Mouse (Mus musculus): ENCODE measurements at regions not wholly inside any gene's neighbourhood (a gene's known extent, or its start where the extent isn't known, plus 50 kb on each side); places are given as distances from the start of the nearest gene placed in this dataset.

DNA sequence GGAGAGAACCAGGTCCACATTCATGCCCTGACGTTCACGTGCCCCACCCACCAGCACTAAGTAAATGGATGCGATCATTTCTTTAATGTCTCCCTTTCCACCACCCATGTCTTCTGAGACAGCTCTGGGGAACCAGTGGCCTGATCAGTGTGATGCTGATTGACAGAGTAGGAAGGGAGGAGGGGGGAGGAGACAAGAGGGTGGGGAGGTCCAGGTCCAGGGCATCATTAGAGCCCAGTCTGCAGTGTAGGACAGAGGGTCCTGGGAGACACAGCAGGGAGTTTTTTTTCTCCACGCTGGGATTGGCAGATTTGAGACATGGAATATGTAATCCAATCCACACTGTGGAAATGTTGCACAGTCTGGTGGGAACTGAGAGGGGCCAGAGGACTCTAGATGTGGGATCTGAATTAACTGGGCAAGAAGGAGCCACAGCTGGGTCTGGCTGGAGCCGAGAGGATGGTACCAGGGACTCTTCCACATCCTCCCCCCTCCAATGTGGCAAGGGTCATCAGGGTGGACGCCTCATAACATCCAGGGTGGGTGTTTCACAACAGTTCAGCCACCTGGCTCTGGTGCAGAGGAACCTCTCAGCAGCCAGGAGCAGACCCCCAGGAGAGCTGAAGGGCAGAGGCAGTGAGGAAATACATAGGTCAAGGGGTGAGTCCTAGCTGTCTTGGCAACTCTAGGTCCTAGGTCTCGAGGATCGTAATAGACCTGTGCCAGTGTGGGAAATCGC is 89.3 kb upstream of the 1700021F07Rik start:
- H3K9ac ChIP-seq (ENCODE audit: low read depth, low read length), result no peak overlapping the region
- no peak overlapping the region for H3K4me3 ChIP-seq (ENCODE audit: low read depth, low read length)
- 74% methylated on average over 9 of the region's 9 CpGs for WGBS
- H3K9me3 ChIP-seq (ENCODE audit: control insufficient read depth, low read length), result no peaks in the 10 kb centered on the region
- no peak overlapping the region for H3K27ac ChIP-seq (ENCODE audit: low read depth, low read length)
- 0 out of 2 replicates have a peak, but pooled peaks have one; percentile 27 for ATAC-seq (ENCODE audit: low FRiP score)
- no peaks in the 10 kb centered on the region for H3K27me3 ChIP-seq (ENCODE audit: control insufficient read depth, insufficient read depth, low read length)
- H3K36me3 ChIP-seq (ENCODE audit: control insufficient read depth, insufficient read depth, low read length), result no peaks in the 10 kb centered on the region
- H3K4me1 ChIP-seq (replicated peaks; ENCODE audit: control insufficient read depth, insufficient read depth, low read length), result no peaks in the 10 kb centered on the region
- no peak overlapping the region for H3K4me2 ChIP-seq (replicated peaks; ENCODE audit: low read depth, low read length)
- DNase-seq (ENCODE audit: low spot score), result no peak

DNA sequence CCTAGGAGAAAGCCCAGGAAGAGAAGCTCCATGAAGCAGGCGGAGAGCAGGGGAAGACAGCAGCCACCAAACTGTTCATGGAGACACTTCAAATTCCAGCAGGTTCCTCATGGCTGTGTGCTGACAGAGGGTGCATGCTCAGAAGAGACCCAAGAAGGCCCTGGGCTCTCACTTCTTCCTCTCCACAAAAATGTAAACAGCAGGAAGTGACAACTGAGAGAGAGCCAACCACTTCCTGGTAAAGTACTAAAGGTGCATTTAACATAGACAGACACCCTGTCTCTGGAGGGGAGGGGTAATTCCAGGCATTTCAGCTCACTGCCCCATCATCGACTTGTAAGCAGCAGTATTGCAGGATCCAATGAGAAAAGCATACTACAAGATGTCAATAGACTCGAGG is 85.8 kb upstream of the 1700021F07Rik start:
- DNase-seq (ENCODE audit: low spot score), result no peak
- Histone ChIP-seq H3K4me2 (replicated peaks; ENCODE audit: low read depth, low read length) (no peak overlapping the region), H3K9ac (ENCODE audit: low read depth, low read length) (no peak overlapping the region), H3K4me1 (replicated peaks; ENCODE audit: control insufficient read depth, insufficient read depth, low read length) (no peaks in the 10 kb centered on the region), H3K27me3 (ENCODE audit: control insufficient read depth, insufficient read depth, low read length) (no peaks in the 10 kb centered on the region), H3K27ac (ENCODE audit: low read depth, low read length) (no peak overlapping the region), H3K9me3 (ENCODE audit: control insufficient read depth, low read length) (no peaks in the 10 kb centered on the region), H3K4me3 (ENCODE audit: low read depth, low read length) (no peak overlapping the region), H3K36me3 (ENCODE audit: control insufficient read depth, insufficient read depth, low read length) (no peaks in the 10 kb centered on the region)
- 80% methylated on average over 3 of the region's 3 CpGs for WGBS
- no peak for ATAC-seq (ENCODE audit: low FRiP score)

DNA sequence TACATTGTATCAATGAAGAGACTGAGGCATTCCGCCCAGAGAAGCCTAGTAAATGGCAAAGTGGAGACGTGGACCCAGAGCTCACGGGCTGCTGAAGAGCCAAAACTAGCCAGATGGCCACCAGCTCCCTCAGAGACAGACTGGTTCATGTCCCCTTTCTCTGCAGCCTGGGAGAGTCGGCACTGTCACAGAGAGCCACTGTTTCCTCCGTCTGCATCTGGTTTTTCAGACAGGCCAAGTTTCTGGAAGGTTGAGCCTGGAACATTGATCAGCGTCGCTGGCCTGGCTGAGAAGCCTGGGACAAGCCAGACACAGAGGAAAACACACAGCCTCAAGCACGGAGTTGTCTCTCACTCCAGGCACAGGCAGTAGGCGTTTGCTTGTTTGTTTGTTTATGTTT is 83.4 kb upstream of the 1700021F07Rik start:
- Histone ChIP-seq H3K4me3 (ENCODE audit: low read depth, low read length) (no peak overlapping the region), H3K4me1 (replicated peaks; ENCODE audit: control insufficient read depth, insufficient read depth, low read length) (0 out of 2 replicates have a peak, but pooled peaks cover 3% of the 10 kb centered on the region), H3K4me2 (replicated peaks; ENCODE audit: low read depth, low read length) (no peak overlapping the region), H3K36me3 (ENCODE audit: control insufficient read depth, insufficient read depth, low read length) (no peaks in the 10 kb centered on the region), H3K27ac (ENCODE audit: low read depth, low read length) (no peak overlapping the region), H3K9ac (ENCODE audit: low read depth, low read length) (no peak overlapping the region), H3K27me3 (ENCODE audit: control insufficient read depth, insufficient read depth, low read length) (no peaks in the 10 kb centered on the region), H3K9me3 (ENCODE audit: control insufficient read depth, low read length) (no peaks in the 10 kb centered on the region)
- no peak for ATAC-seq (ENCODE audit: low FRiP score)
- WGBS, result 79% methylated on average over 9 of the region's 9 CpGs
- DNase-seq (ENCODE audit: low spot score), result no peak

DNA sequence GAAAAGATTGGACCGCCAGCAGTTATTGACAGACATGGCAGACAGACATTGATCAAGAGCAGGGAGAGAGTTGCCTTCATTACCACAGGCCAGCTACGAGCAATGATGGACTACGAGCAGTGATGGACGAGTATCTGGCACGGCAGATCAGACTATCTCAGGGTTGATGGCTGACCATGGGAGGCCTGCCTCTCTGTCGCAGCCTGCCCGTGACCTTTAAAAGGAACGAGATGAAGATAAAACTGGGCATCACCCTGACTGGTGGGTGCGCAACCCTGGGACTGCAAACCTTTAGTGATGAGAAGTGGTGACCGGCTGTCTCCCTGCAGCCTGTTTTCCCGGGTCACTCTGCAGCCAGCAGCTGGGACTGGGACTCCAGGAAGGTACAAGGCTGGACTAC is 80.3 kb upstream of the 1700021F07Rik start:
- DNase-seq (ENCODE audit: low spot score) (no peak), ATAC-seq (ENCODE audit: low FRiP score) (0 out of 2 replicates have a peak, but pooled peaks have one; percentile 10)
- 0 out of 2 replicates have a peak, but pooled peaks cover 3% of the 10 kb centered on the region for H3K4me1 ChIP-seq (replicated peaks; ENCODE audit: control insufficient read depth, insufficient read depth, low read length)
- H3K27ac ChIP-seq (ENCODE audit: low read depth, low read length), result no peak overlapping the region
- H3K4me3 ChIP-seq (ENCODE audit: low read depth, low read length), result no peak overlapping the region
- H3K9me3 ChIP-seq (ENCODE audit: control insufficient read depth, low read length), result no peaks in the 10 kb centered on the region
- H3K9ac ChIP-seq (ENCODE audit: low read depth, low read length), result no peak overlapping the region
- H3K4me2 ChIP-seq (replicated peaks; ENCODE audit: low read depth, low read length), result no peak overlapping the region
- WGBS, result 71% methylated on average over 11 of the region's 11 CpGs
- no peaks in the 10 kb centered on the region for H3K36me3 ChIP-seq (ENCODE audit: control insufficient read depth, insufficient read depth, low read length)
- no peaks in the 10 kb centered on the region for H3K27me3 ChIP-seq (ENCODE audit: control insufficient read depth, insufficient read depth, low read length)

DNA sequence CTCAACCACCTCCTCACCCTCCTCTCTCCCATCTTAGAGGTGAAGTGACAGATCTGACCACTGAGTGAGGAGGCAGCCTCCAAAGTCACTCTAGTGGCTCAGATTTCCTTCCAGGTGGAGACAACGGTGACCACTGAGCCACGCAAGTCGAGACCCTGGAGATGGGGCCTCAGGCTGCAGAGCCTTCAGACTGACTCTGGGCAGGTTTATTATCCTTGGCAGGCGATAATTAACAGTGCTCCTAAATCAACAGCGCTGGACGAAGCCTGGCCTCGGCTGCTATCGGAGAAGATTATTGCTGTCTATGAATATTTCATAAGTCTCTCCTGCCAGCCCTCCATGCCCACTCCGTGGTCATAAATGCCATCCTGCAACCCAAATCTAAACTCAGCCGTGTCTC is 79.1 kb upstream of the 1700021F07Rik start:
- no peak overlapping the region for H3K4me3 ChIP-seq (ENCODE audit: low read depth, low read length)
- WGBS, result 67% methylated on average over 10 of the region's 10 CpGs
- no peak overlapping the region for H3K27ac ChIP-seq (ENCODE audit: low read depth, low read length)
- H3K9ac ChIP-seq (ENCODE audit: low read depth, low read length), result no peak overlapping the region
- no peaks in the 10 kb centered on the region for H3K36me3 ChIP-seq (ENCODE audit: control insufficient read depth, insufficient read depth, low read length)
- no peaks in the 10 kb centered on the region for H3K9me3 ChIP-seq (ENCODE audit: control insufficient read depth, low read length)
- H3K4me2 ChIP-seq (replicated peaks; ENCODE audit: low read depth, low read length), result no peak overlapping the region
- no peak for ATAC-seq (ENCODE audit: low FRiP score)
- DNase-seq (ENCODE audit: low spot score), result no peak
- H3K27me3 ChIP-seq (ENCODE audit: control insufficient read depth, insufficient read depth, low read length), result no peaks in the 10 kb centered on the region
- H3K4me1 ChIP-seq (replicated peaks; ENCODE audit: control insufficient read depth, insufficient read depth, low read length), result 0 out of 2 replicates have a peak, but pooled peaks cover 3% of the 10 kb centered on the region

DNA sequence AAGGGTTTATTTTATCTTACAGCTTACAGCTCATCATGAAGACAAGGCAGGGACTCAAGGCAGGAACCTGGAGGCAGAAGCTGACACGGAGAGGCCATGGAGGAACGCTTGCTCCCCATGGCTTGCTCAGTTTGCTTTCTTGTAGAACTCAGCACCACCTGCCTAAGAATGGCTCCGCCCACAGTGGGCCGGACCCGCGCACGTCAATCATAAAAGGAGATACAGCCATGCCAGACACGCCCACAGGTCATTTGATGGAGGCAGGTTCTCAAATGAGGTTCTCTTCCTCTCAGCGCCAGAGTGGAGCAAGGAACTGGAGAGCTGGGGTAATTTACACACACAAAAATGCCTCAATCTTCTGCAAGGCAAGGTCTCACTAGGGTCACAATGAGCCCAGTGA is 78.0 kb upstream of the 1700021F07Rik start:
- ATAC-seq (ENCODE audit: low FRiP score) (no peak), DNase-seq (ENCODE audit: low spot score) (no peak)
- no peak overlapping the region for H3K4me2 ChIP-seq (replicated peaks; ENCODE audit: low read depth, low read length)
- no peaks in the 10 kb centered on the region for H3K27me3 ChIP-seq (ENCODE audit: control insufficient read depth, insufficient read depth, low read length)
- H3K4me1 ChIP-seq (replicated peaks; ENCODE audit: control insufficient read depth, insufficient read depth, low read length), result 0 out of 2 replicates have a peak, but pooled peaks cover 3% of the 10 kb centered on the region
- no peak overlapping the region for H3K4me3 ChIP-seq (ENCODE audit: low read depth, low read length)
- no peaks in the 10 kb centered on the region for H3K36me3 ChIP-seq (ENCODE audit: control insufficient read depth, insufficient read depth, low read length)
- 84% methylated on average over 9 of the region's 9 CpGs for WGBS
- H3K9ac ChIP-seq (ENCODE audit: low read depth, low read length), result no peak overlapping the region
- no peaks in the 10 kb centered on the region for H3K9me3 ChIP-seq (ENCODE audit: control insufficient read depth, low read length)
- no peak overlapping the region for H3K27ac ChIP-seq (ENCODE audit: low read depth, low read length)

DNA sequence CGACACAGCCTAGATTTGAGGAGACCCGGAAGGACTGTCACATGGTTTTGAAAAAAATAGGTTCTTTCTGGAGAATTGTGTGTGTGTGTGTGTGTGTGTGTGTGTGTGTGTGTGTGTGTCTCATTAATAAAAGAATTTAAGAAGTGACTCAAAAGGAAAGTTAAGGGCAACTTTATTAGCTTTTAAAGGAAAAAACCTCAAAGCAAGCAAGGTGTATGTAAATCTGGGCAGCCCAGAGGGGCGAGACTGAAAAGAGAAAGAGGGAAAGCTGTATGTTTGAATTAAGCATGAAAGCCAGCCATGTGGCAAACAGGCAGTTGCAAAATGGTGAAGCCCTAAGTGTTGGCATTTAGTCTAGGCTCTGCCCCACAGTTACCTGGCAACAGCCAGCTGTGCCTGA is 77.3 kb upstream of the 1700021F07Rik start:
- Histone ChIP-seq H3K4me2 (replicated peaks; ENCODE audit: low read depth, low read length) (no peak overlapping the region), H3K36me3 (ENCODE audit: control insufficient read depth, insufficient read depth, low read length) (no peaks in the 10 kb centered on the region), H3K4me1 (replicated peaks; ENCODE audit: control insufficient read depth, insufficient read depth, low read length) (0 out of 2 replicates have a peak, but pooled peaks cover 3% of the 10 kb centered on the region), H3K9ac (ENCODE audit: low read depth, low read length) (no peak overlapping the region), H3K9me3 (ENCODE audit: control insufficient read depth, low read length) (no peaks in the 10 kb centered on the region), H3K27ac (ENCODE audit: low read depth, low read length) (no peak overlapping the region), H3K4me3 (ENCODE audit: low read depth, low read length) (no peak overlapping the region), H3K27me3 (ENCODE audit: control insufficient read depth, insufficient read depth, low read length) (no peaks in the 10 kb centered on the region)
- 79% methylated on average over 3 of the region's 3 CpGs for WGBS
- ATAC-seq (ENCODE audit: low FRiP score), result no peak
- no peak for DNase-seq (ENCODE audit: low spot score)

DNA sequence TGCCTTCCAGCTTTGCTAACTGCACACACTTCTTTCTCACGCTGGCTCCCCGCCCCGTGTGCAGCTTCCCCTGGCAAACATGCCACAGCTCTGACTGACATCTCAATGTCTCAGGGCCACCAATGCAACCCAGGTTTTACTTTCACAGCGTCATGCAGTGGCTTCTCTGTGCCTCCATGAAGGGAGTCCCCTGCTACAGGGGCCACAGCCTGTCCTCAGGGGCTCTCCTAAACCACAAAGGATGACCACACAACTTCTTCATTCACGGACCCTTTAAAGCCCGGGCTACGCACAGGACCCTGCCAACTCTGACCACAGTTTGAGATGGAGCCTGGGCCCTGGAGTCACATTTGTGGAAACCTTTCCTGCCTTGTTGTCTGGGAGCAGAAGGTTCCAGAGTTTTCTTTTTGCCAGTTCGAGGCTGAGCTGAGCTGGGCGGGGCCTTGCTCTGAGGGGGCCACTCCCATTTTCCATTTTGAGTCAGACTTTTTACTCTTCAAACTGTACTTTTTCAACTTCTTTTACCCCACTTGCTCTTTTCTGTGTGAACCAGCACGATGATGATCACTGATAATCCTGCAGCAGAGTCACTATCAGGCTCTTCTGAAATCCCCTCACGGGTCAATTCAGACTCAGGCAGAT is 73.7 kb upstream of the 1700021F07Rik start:
- Histone ChIP-seq H3K4me3 (ENCODE audit: low read depth, low read length) (no peak overlapping the region), H3K9me3 (ENCODE audit: control insufficient read depth, low read length) (no peaks in the 10 kb centered on the region), H3K9ac (ENCODE audit: low read depth, low read length) (no peak overlapping the region), H3K36me3 (ENCODE audit: control insufficient read depth, insufficient read depth, low read length) (no peaks in the 10 kb centered on the region), H3K27ac (ENCODE audit: low read depth, low read length) (no peak overlapping the region), H3K4me1 (replicated peaks; ENCODE audit: control insufficient read depth, insufficient read depth, low read length) (no peaks in the 10 kb centered on the region), H3K27me3 (ENCODE audit: control insufficient read depth, insufficient read depth, low read length) (no peaks in the 10 kb centered on the region), H3K4me2 (replicated peaks; ENCODE audit: low read depth, low read length) (no peak overlapping the region)
- DNase-seq (ENCODE audit: low spot score) (no peak), ATAC-seq (ENCODE audit: low FRiP score) (no peak)
- 92% methylated on average over 11 of the region's 11 CpGs for WGBS

DNA sequence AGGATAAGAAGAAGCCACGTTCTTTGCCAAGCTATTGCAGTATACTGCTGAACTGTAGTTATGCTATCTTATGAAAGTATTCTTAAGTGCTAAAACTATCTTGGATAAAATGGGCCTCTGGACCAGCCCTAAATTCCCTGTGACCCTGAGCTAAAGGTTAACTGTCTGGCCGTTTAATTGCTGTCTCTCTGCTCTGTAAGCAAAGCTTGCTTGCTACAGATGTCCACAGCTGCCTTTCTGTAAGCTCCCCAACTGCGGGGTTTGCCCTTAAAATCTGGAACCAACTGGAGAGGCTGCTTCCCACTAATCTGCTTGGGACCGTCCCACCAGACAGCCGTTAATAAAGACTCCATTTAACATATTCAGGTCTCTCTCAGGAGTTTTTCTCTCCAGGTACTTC is 73.2 kb upstream of the 1700021F07Rik start:
- Histone ChIP-seq H3K27ac (ENCODE audit: low read depth, low read length) (no peak overlapping the region), H3K36me3 (ENCODE audit: control insufficient read depth, insufficient read depth, low read length) (no peaks in the 10 kb centered on the region), H3K4me1 (replicated peaks; ENCODE audit: control insufficient read depth, insufficient read depth, low read length) (no peaks in the 10 kb centered on the region), H3K4me3 (ENCODE audit: low read depth, low read length) (no peak overlapping the region), H3K4me2 (replicated peaks; ENCODE audit: low read depth, low read length) (no peak overlapping the region), H3K9me3 (ENCODE audit: control insufficient read depth, low read length) (no peaks in the 10 kb centered on the region), H3K9ac (ENCODE audit: low read depth, low read length) (no peak overlapping the region), H3K27me3 (ENCODE audit: control insufficient read depth, insufficient read depth, low read length) (no peaks in the 10 kb centered on the region)
- no peak for DNase-seq (ENCODE audit: low spot score)
- no peak for ATAC-seq (ENCODE audit: low FRiP score)
- WGBS, result 79% methylated on average over 5 of the region's 5 CpGs
